Mouse (Mus musculus): ENCODE data around the gene Zbp1.

The Zbp1 gene

DNA sequence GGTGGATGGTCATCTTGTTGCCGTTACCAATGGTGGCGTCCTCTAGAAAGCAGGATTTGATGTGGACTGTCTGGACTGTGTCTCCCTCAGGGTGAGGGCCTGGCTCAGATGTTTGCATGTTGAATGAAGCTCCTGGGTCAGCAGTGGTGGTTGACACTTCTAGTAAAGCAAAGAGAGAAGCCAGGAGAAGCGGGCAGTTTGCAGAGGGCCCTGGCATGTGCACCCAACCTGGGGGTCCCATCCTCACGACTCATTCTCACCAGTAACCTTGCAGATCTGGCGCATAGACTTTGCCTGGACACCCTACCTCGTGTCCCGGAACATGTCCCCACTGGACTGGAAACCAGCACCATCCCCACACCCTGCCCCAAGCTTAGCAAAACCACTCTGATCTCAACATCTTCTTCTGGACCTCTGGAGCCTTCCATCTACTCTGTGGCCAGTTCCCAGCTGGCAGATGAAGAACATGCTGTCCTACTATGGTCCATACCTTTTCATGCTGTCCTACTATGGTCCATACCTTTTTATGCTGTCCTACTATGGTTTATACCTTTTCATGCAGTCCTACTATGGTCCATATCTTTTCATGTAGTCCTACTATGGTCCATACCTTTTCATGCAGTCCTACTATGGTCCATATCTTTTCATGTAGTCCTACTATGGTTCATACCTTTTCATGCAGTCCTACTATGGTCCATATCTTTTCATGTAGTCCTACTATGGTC lies 9.5 kb downstream of the Zbp1 start:
- DNase-seq: no peak

- DNase-seq: no peak
Observed at GRCm38 (mm10) chr2:173207051-173207450, 11.7 kb downstream of the Zbp1 start.

GRCm38 (mm10) chr2:173205563-173206099 lies 13.1 kb downstream of the Zbp1 start:
- no peak for DNase-seq

GRCm38 (mm10) chr2:173204671-173205070 lies 14.1 kb downstream of the Zbp1 start:
- no peak for DNase-seq

DNA sequence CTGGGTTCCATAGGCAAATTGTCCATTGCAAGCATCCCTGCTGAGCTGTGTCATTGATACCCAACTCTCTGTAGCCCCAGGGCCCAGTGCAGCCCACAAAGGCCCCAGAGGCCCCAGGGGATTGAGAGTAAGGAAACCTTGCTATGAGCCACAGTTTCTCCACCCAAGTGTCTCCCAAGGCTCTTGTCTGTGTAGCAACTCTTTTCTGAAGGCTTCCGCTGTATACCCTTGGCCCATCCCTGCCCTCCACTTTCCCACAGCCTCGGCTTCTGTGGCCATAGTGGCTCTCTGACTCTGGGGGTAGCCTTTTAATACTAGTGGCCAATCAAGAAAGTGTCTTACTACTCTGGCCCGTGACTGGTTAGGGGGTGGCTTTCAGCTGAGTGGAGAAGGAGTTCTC lies 15.0 kb downstream of the Zbp1 start:
- DNase-seq: no peak

DNA sequence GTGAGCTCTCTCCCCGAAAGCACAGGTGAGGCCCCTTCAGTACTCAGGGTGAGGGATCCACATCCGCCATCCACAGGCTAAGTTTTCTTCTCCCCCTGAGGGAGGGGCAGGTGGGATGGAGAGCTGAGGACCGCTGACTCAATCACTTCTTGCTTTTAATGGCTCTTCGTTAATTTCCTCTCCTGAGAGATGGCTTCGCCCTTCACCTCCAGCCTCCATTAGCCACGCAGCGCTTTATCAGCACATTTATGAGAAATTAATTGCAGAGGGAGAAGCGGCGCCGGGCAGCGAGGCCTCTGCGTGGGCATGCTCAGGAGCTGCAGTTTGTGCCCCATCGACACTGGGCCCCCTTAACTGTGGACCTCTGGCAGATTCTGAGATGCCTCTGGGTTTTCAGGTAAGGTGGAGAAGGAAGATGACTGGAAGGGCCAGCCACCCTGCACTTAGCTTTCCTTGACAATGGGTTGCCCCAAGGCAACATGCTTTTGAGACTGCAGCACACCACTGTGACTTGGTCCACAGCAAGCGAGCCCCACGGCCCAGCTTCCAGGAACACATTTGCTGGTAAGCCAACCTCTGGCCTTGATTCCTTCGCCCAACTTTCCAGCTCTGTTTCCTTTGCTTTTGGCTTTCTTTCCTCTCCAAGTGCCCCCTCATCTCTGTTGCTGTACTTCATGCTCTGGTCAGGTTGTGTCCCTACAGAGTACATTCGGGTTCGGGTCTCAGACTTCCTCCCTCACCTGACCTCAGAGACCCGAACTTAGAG lies 15.6 kb downstream of the Zbp1 start:
- no peak for DNase-seq

DNA sequence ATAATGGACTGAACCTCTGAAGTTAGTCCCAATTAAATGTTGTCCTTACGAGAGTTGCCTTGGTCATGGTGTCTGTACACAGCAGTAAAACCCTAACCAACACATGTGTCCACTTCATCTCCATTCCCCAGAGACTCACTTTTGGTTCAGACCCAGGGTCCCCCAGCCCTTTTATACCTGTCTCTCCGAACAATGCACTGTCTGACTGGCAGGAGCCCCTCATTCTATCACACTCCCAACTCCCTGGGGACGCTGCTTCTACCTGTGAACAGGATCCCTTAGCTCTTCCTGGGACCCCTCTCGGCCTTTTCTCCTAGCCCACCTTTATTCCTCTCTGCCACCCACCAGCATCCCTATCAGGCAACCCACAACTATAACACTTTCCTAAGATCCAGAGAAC lies 23.9 kb downstream of the Zbp1 start:
- DNase-seq: no peak

DNA sequence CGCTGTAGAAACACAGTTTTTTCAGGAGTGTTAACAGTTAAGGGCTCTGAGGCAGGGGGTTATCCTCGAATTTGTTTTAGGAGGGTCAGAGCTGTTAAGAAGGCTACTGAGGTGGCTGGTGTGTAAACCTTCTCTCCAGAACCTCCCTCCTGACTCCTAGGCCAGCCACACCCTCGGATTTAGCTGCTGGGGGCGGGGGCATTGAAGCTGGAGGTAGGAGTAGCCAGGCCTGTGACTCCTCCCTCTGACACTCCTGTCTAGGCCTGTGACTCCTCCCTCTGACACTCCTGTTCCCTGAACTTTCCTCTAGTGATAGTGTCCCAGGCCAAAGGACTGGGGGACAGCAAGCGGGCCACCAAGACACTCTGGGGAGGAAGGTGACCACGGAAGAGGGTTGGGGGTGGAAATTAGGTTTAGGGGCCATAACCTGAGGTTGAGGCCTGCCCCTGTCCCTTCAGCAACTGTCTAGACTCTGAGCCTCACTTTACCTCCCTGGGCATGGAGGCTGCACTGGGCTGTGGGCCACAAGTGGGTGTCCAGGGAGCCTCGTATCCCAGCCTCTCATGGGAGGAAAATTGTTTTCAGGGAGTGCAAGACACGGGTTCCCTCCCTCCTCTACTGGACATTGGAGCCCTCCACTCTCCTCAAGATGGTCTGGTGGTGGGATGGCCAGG lies 31.4 kb downstream of the Zbp1 start:
- DNase-seq: peak; percentile 51

- DNase-seq: peak; percentile 88
Observed at GRCm38 (mm10) chr2:173186047-173186943, 32.4 kb downstream of the Zbp1 start.

- peak; percentile 7 for DNase-seq
Observed at GRCm38 (mm10) chr2:173185282-173185681, 33.4 kb downstream of the Zbp1 start.

GRCm38 (mm10) chr2:173184475-173185080 lies 34.1 kb downstream of the Zbp1 start:
- peak; percentile 11 for DNase-seq

GRCm38 (mm10) chr2:173183836-173184460 lies 34.8 kb downstream of the Zbp1 start:
- peak; percentile 87 for DNase-seq

- peak; percentile 6 for DNase-seq
Observed at GRCm38 (mm10) chr2:173183311-173183710, 35.4 kb downstream of the Zbp1 start.

- DNase-seq: peak; percentile 17
Observed at GRCm38 (mm10) chr2:173182796-173183195, 35.9 kb downstream of the Zbp1 start.

DNA sequence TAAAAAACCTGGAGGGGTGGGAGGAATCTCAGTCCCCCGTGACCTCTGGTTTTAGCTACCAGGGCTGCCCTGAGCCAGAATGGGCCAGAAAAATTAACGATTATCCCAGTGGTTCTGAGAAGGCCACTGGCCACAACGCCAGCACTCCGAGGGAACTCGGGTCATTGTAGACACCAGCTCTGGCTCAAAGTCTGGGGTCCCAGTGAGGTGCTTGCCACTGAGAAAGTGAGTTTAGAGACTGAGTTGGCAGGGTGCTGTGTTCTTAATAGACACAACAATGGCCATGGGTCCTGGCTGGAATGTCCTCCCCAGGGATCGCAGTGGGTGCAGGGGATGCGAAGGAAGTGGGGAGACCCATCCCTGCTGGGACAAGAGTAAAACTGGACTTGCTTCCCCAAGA lies 36.8 kb downstream of the Zbp1 start:
- peak; percentile 71 for DNase-seq

DNA sequence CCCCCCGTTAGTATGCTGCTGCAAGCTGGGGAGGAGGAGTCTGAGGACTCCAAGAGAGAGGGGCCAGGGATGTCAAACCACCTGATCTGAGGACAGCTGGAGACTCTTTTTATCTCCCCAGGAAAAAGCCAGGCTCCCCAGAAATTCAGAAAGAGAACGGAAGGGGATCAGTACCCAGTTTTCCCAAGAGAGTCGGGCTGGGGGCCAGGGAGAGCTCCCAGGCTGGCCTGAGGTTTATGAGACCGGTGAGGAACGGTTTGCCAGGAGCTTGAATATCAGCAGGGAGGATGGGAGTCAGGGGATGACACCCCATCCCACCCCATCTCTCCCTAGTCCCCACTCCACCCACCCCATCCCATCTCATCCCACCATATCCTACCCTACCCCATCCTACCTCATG lies 37.2 kb downstream of the Zbp1 start:
- DNase-seq: no peak

DNA sequence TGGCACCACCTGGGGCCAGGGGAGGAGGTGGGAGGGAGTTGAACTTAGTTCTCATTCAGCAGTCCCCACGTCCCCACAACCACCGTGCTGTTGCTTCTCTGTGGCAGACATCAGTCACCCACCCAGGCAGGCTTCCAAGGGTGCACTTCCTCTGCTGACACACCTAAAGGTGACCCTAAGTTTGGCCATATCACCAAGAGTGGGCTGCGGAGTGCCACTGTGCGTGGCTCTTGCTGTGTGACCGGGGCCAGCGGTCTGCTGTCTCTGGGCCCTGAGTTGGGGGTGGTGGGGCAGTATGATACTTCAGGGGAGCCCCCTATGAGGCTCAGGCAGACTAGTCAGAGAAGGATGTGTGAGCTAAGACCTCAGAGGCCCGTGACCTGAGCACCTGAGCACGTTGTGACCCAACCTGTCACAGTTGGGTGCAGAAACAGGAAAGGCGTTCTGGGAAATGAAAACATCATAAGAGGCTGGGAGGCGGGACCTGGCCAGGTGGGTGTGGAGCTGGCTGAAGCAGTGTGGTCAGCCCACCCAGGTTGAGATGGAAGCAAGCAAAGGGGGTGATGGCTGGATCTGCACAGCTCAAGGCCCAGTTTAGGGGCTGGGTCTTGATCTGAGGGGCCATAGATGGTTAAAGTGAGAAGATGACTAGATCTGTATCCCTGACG lies 37.9 kb downstream of the Zbp1 start:
- peak; percentile 13 for DNase-seq

- DNase-seq: peak; percentile 6
Observed at GRCm38 (mm10) chr2:173180026-173180425, 38.7 kb downstream of the Zbp1 start.

GRCm38 (mm10) chr2:173179046-173179445 lies 39.7 kb downstream of the Zbp1 start:
- DNase-seq: peak; percentile 7

GRCm38 (mm10) chr2:173177951-173178350 lies 40.8 kb downstream of the Zbp1 start:
- peak; percentile 92 for DNase-seq

DNA sequence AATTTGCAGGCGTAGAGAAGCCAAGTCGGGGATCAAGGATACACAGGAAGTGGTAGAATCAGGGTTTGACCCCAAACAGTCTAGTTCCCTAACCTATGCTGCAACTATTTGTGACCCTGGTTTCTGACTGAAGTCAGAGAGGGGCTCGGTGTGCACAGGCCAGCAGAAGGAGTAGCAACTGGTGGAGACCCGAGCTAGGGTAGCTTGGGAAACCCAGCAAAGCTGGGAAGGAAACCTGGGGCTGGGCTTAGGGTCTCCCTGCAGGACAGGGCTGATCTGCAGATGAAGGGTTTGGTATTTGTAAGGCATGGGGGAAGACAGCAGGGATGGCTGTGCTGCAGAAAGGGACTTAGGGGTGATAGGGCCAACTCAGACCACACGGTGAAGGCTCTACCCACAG lies 41.2 kb downstream of the Zbp1 start:
- DNase-seq: peak; percentile 11
